Mouse (Mus musculus) gastrocnemius, postnatal 10 days (tissue): ENCODE results near the gene Lrch3. TPM values are rescaled to one million over a fixed set of nuclear protein-coding genes. Genes with fewer than 3 reads are reported as not detected.
"Not testable (repeated sequence)": the region's sequence is repeated elsewhere in the genome, so short reads cannot be mapped to it uniquely, and the experiment has no call there.

Source experiments
- DNase-seq: peaks from one replicate; pipeline ENCODE4 v3.0.0; 2021; ENCODE audit warnings: mixed read lengths
- total RNA-seq, 2 experiments: library from RNA; stranded (reverse); gene quantifications; 2 replicates each; pipeline ENCODE4 v1.2.3; 2021

The Lrch3 gene
- total RNA-seq, 2 experiments from 2014 or later: 21.3 to 26.4 TPM

GRCm38 (mm10) chr16:33055655-33056054 lies 141.8 kb downstream of the Lrch3 start:
- DNase-seq: no peak

GRCm38 (mm10) chr16:33056095-33056785 lies 142.3 kb downstream of the Lrch3 start, which contains the start of the genes Iqcg and Rpl35a:
Gene Iqcg, minus strand, starts transcription at chr16:33056218.
Gene Rpl35a, plus strand, starts transcription at chr16:33056453.
- peak; percentile 89 for DNase-seq

GRCm38 (mm10) chr16:33056786-33057185 lies 142.9 kb downstream of the Lrch3 start:
- DNase-seq: peak; percentile 28

- no peak for DNase-seq
These were observed 144.1 kb downstream of the Lrch3 start for GRCm38 (mm10) chr16:33058033-33058432.

GRCm38 (mm10) chr16:33058656-33059055 lies 144.8 kb downstream of the Lrch3 start:
- DNase-seq: not testable (repeated sequence)

- no peak for DNase-seq
These were observed 145.6 kb downstream of the Lrch3 start for GRCm38 (mm10) chr16:33059471-33059870.

- DNase-seq: no peak
These were observed 147.0 kb downstream of the Lrch3 start for GRCm38 (mm10) chr16:33060926-33061325.

GRCm38 (mm10) chr16:33061400-33061799 lies 147.5 kb downstream of the Lrch3 start:
- no peak for DNase-seq

- DNase-seq: peak; percentile 88
These were observed 148.3 kb downstream of the Lrch3 start, which contains the start of gene Lmln for GRCm38 (mm10) chr16:33062024-33062681. Gene Lmln, plus strand, starts transcription at chr16:33062521.

GRCm38 (mm10) chr16:33062682-33063131 lies 148.8 kb downstream of the Lrch3 start:
- DNase-seq: no peak

GRCm38 (mm10) chr16:33063267-33063666 lies 149.4 kb downstream of the Lrch3 start:
- DNase-seq: no peak

- DNase-seq: no peak
These were observed 150.7 kb downstream of the Lrch3 start for GRCm38 (mm10) chr16:33064636-33065035.

Other genes with a start within 250 kb of the Lrch3 start
- under 1 TPM; 0.07 to 0.47 TPM for gene Muc4, start 178.2 kb upstream of the Lrch3 start, total RNA-seq
- gene Muc20, start 116.7 kb upstream of the Lrch3 start, total RNA-seq: under 1 TPM; 0.21 to 0.41 TPM
- gene Smbd1, start 103.6 kb upstream of the Lrch3 start, total RNA-seq: not detected
- 100 to 1,000 TPM; 134 to 138 TPM for gene Fyttd1, start 36.6 kb upstream of the Lrch3 start, total RNA-seq
- gene Rubcn, start 36.3 kb upstream of the Lrch3 start, total RNA-seq: 10 to 100 TPM; 33.5 to 38.6 TPM
- 1 to 10 TPM; 2.0 TPM for gene Iqcg, start 142.1 kb downstream of the Lrch3 start, total RNA-seq
- 100 to 1,000 TPM; 413 to 441 TPM for gene Rpl35a, start 142.4 kb downstream of the Lrch3 start, total RNA-seq
- gene Lmln, start 148.4 kb downstream of the Lrch3 start, total RNA-seq: 1 to 10 TPM; 2.2 TPM